Mouse (Mus musculus): Measurements from ENCODE around the gene Tulp4. TPM values are rescaled to one million over a fixed set of nuclear protein-coding genes. Genes with fewer than 3 reads are reported as not detected.

The Tulp4 gene
- 88.0 and 93.3 TPM in 2 replicates for polyA plus RNA-seq (2014; fragmentation: Nextera tagmentation; extraction: Ambion mirVana)

DNA sequence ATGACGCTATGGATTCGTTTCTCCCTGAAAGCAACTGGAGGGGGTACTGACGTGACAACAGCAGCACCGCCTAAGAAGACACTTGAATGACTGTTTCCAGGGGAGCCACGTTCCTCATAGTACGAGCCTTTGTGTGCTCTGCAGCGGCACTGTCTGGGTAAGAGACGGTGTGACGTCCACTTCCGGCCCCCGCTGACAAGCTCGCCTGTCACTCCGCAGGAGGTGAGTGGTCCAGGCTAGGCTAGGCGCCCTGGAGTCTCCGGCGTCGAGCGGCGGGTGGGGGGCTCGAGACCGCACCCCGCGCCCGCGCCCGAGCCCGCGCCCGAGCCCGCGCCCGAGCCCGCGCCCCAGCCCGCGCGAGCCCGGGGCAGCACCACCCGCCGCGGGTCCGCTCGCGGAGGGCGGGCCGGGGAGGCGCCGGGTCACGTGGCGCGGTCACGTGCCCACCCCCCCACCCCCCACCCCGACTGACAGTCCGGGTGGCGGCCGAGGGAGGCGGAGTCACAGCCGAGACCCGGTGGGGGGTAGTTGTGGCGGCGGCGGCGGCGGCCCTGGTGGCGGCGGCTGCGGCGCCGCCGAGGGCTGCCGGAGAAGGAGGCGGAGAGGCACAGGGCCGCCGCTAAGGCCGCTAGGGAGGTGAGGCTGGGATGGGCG is at the start of gene Tulp4:
TSS of gene Tulp4 (plus strand) at position 77 of the 654 bp plus-strand sequence.
- Histone ChIP-seq H3K4me2 (peak within 1 kb of the TSS; percentile 81), H3K27ac (ENCODE audit: low read depth) (peak within 1 kb of the TSS; percentile 91), H3K9ac (peak within 1 kb of the TSS; percentile 95), H3K4me3 (ENCODE audit: low read depth, low read length) (peak within 1 kb of the TSS; percentile 92), H3K27me3 (ENCODE audit: insufficient read depth, low read length) (no peaks in the 10 kb centered on the region), H3K4me1 (ENCODE audit: insufficient read depth) (peaks cover 10% of the 10 kb centered on the region), H3K9me3 (ENCODE audit: low read depth, low read length) (no peaks in the 10 kb centered on the region), H3K36me3 (ENCODE audit: insufficient read depth) (0 out of 2 replicates have a peak, but pooled peaks cover 6% of the 10 kb centered on the region)
- peak; percentile 97 for ATAC-seq (ENCODE audit: insufficient read depth)
- WGBS, result under 1% methylated on average over 40 of the region's 76 CpGs
- DNase-seq, result peak; percentile 90
- TF ChIP-seq CTCF (IDR thresholded peaks at IDR 0.05; ENCODE audit: low read depth), result no peak

DNA sequence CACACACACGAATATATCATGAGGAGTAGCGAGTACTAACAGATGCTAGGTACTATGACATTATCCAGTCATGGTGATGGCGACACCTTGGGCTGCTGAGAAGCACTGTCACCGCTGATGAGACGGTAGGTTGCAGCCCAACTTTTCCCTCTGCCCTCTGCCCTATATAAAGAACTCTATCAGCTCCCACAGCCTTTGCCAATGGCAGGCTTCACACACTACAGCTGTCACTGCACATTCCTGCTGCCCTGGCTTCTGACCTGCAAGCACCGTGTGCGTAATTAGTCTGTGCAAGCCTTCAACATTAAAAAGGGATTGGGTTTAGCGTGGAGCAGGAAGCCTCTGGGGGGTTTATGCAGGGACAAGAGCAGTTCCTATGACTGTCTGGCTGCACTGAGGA is 43.4 kb upstream of the Tulp4 start:
- ATAC-seq (ENCODE audit: insufficient read depth) (no peak), DNase-seq (no peak)
- Histone ChIP-seq H3K27me3 (ENCODE audit: insufficient read depth, low read length) (no peaks in the 10 kb centered on the region), H3K4me3 (ENCODE audit: low read depth, low read length) (no peak overlapping the region), H3K27ac (ENCODE audit: low read depth) (no peak overlapping the region), H3K4me1 (ENCODE audit: insufficient read depth) (no peaks in the 10 kb centered on the region), H3K4me2 (no peak overlapping the region), H3K9me3 (ENCODE audit: low read depth, low read length) (no peaks in the 10 kb centered on the region), H3K36me3 (ENCODE audit: insufficient read depth) (peaks cover 27% of the 10 kb centered on the region; the same call in 1 of the 2 replicates), H3K9ac (no peak overlapping the region)
- no peak for TF ChIP-seq CTCF (IDR thresholded peaks at IDR 0.05; ENCODE audit: low read depth)
- 73% methylated on average over 8 of the region's 8 CpGs for WGBS

DNA sequence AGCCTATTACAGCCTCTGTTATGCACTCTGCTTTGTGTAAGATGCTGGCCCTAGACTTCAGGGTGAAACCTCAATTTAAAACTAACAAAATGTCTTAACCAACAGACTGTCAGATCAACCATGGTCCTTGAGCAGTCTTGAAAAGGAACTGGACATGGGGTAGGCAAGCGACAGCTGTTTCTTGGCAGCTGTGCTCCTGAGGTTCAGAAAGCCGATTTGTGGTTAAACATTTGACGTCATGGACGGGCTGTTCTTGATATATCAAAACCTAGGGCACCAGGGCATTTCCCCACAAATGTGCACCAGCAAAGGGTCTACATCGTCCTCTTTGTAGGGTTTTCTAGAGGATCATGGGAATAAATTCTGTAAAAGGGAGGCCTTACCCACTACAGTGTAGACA is 42.7 kb upstream of the Tulp4 start:
- H3K4me2 ChIP-seq, result no peak overlapping the region
- peaks cover 27% of the 10 kb centered on the region; the same call in 1 of the 2 replicates for H3K36me3 ChIP-seq (ENCODE audit: insufficient read depth)
- H3K27me3 ChIP-seq (ENCODE audit: insufficient read depth, low read length), result no peaks in the 10 kb centered on the region
- 73% methylated on average over 5 of the region's 5 CpGs for WGBS
- ATAC-seq (ENCODE audit: insufficient read depth), result no peak
- no peaks in the 10 kb centered on the region for H3K9me3 ChIP-seq (ENCODE audit: low read depth, low read length)
- H3K9ac ChIP-seq, result no peak overlapping the region
- no peak overlapping the region for H3K27ac ChIP-seq (ENCODE audit: low read depth)
- DNase-seq, result no peak
- no peak overlapping the region for H3K4me3 ChIP-seq (ENCODE audit: low read depth, low read length)
- no peaks in the 10 kb centered on the region for H3K4me1 ChIP-seq (ENCODE audit: insufficient read depth)
- TF ChIP-seq CTCF (IDR thresholded peaks at IDR 0.05; ENCODE audit: low read depth), result no peak

DNA sequence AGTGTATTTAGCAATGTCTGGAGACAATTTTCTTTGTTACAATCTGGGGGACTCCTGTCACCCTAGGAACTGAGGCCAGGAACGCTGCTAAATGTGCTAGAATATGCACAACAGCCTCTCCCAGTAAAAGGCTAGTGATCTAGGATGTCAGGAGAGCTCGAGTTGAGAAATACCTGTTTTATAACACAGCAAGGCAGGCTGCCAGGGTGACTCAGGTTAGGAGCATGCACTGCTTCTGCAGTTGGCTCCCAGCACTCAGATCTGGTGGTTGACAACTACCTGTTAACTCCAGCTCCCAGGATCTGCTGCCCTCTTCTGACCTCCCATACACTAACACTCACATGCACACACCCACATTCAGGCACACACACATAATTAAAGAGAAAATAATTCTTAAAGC is 40.2 kb upstream of the Tulp4 start:
- H3K36me3 ChIP-seq (ENCODE audit: insufficient read depth), result peaks cover 30% of the 10 kb centered on the region
- ATAC-seq (ENCODE audit: insufficient read depth) (no peak), DNase-seq (no peak)
- no peaks in the 10 kb centered on the region for H3K9me3 ChIP-seq (ENCODE audit: low read depth, low read length)
- no peak for TF ChIP-seq CTCF (IDR thresholded peaks at IDR 0.05; ENCODE audit: low read depth)
- H3K4me3 ChIP-seq (ENCODE audit: low read depth, low read length), result no peak overlapping the region
- no peak overlapping the region for H3K9ac ChIP-seq
- no peak overlapping the region for H3K4me2 ChIP-seq
- no peaks in the 10 kb centered on the region for H3K27me3 ChIP-seq (ENCODE audit: insufficient read depth, low read length)
- H3K27ac ChIP-seq (ENCODE audit: low read depth), result no peak overlapping the region
- H3K4me1 ChIP-seq (ENCODE audit: insufficient read depth), result no peaks in the 10 kb centered on the region
- WGBS, result 83% methylated on average over 2 of the region's 2 CpGs

DNA sequence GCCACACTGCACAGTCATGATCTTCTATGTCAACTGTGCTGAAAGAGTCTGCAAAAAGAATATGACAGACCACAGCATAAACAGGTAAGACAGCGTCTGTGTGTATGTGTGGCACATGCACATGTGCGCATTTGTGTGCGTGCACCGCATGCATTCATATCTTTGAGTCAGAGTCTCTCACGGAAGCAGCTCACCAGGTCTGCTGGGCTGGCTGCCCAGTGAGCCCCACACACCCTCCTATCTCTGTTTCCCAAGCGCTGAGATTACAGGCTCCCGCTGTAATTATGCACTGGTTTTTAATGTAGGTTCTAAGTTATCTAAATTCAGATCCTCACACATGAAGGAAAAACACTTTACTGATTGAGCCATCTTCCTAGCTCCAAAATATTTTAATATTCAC is 38.6 kb upstream of the Tulp4 start:
- no peaks in the 10 kb centered on the region for H3K4me1 ChIP-seq (ENCODE audit: insufficient read depth)
- no peak overlapping the region for H3K9ac ChIP-seq
- TF ChIP-seq CTCF (IDR thresholded peaks at IDR 0.05; ENCODE audit: low read depth), result no peak
- no peak for ATAC-seq (ENCODE audit: insufficient read depth)
- H3K4me3 ChIP-seq (ENCODE audit: low read depth, low read length), result no peak overlapping the region
- no peaks in the 10 kb centered on the region for H3K9me3 ChIP-seq (ENCODE audit: low read depth, low read length)
- no peaks in the 10 kb centered on the region for H3K27me3 ChIP-seq (ENCODE audit: insufficient read depth, low read length)
- H3K4me2 ChIP-seq, result no peak overlapping the region
- 94% methylated on average over 7 of the region's 7 CpGs for WGBS
- DNase-seq, result no peak
- H3K27ac ChIP-seq (ENCODE audit: low read depth), result no peak overlapping the region
- peaks cover 36% of the 10 kb centered on the region for H3K36me3 ChIP-seq (ENCODE audit: insufficient read depth)

DNA sequence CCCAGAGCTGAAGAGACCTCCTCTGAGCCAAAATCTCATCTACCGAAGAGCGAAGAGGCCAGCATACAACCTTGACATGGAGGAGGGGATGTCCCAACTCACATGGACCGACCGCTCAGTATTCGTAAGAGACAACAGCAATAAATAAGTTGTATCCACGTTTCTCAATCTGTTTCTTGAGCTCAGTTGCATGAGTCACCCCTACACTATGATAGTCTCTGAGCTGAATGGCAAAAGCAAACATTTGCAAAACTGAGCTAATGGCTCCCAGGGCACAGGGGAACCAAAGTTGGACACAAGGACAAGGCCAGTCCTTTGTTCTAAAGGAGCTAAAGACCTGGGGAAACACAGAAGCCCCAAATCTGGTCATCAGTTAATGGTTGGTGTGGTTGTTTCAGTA is 36.4 kb upstream of the Tulp4 start:
- ATAC-seq (ENCODE audit: insufficient read depth), result no peak
- H3K27ac ChIP-seq (ENCODE audit: low read depth), result no peak overlapping the region
- no peaks in the 10 kb centered on the region for H3K27me3 ChIP-seq (ENCODE audit: insufficient read depth, low read length)
- no peaks in the 10 kb centered on the region for H3K9me3 ChIP-seq (ENCODE audit: low read depth, low read length)
- no peak for DNase-seq
- H3K36me3 ChIP-seq (ENCODE audit: insufficient read depth), result peaks cover 38% of the 10 kb centered on the region
- no peak overlapping the region for H3K9ac ChIP-seq
- no peaks in the 10 kb centered on the region for H3K4me1 ChIP-seq (ENCODE audit: insufficient read depth)
- no peak overlapping the region for H3K4me2 ChIP-seq
- 90% methylated on average over 6 of the region's 6 CpGs for WGBS
- no peak for TF ChIP-seq CTCF (IDR thresholded peaks at IDR 0.05; ENCODE audit: low read depth)
- no peak overlapping the region for H3K4me3 ChIP-seq (ENCODE audit: low read depth, low read length)

DNA sequence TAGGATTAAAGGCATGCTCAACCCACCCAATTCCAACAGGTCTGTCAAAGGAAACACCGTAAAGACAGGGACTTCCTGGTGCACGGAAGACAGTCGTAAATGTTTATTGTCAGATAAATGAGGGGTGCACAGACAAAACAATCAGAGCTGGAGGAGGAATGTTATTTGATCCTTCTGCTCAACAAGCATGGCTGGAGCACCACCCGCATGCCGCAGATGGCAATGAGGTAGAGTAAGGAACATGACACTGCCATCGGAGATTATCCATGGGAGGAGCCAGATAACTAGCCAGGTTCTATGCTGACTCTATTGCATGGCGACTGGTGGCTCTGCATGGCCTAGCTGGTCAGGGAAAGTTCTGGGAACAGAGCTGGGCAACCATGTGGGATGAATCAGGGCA is 32.8 kb upstream of the Tulp4 start:
- 79% methylated on average over 7 of the region's 7 CpGs for WGBS
- no peak for ATAC-seq (ENCODE audit: insufficient read depth)

More for the DNA sequence above, 32.8 kb upstream of the Tulp4 start:
- no peaks in the 10 kb centered on the region for H3K9me3 ChIP-seq (ENCODE audit: low read depth, low read length)
- no peak overlapping the region for H3K27ac ChIP-seq (ENCODE audit: low read depth)
- no peaks in the 10 kb centered on the region for H3K4me1 ChIP-seq (ENCODE audit: insufficient read depth)
- TF ChIP-seq CTCF (IDR thresholded peaks at IDR 0.05; ENCODE audit: low read depth), result no peak
- peaks cover 21% of the 10 kb centered on the region for H3K36me3 ChIP-seq (ENCODE audit: insufficient read depth)
- H3K4me3 ChIP-seq (ENCODE audit: low read depth, low read length), result no peak overlapping the region
- H3K4me2 ChIP-seq, result no peak overlapping the region
- no peaks in the 10 kb centered on the region for H3K27me3 ChIP-seq (ENCODE audit: insufficient read depth, low read length)
- DNase-seq, result no peak
- no peak overlapping the region for H3K9ac ChIP-seq

Measured in lung, embryonic 14.5 days (tissue).